Mouse (Mus musculus) forebrain, embryonic 10.5 days (tissue): ENCODE measurements around the gene Ncapd2. TPM values are rescaled to one million over a fixed set of nuclear protein-coding genes. Genes with fewer than 3 reads are reported as not detected.
A peak's percentile ranks its signal among the peaks of the same experiment; 100 is the strongest.

Experiments
- DNase-seq: peaks from one replicate; pipeline ENCODE4 v3.0.0-alpha.2; 2017; ENCODE audit warnings: low spot score; ENCODE audit errors: extremely low spot score
- H3K27ac ChIP-seq: fragments of 300-500 bp; sonication (generic); 2 replicates; pipeline ENCODE4 v1.5.1; 2016; ENCODE audit warnings: mild to moderate bottlenecking
- H3K27me3 ChIP-seq: fragments of 300-500 bp; sonication (generic); 2 replicates; pipeline ENCODE4 v1.6.1; 2016; ENCODE audit warnings: mild to moderate bottlenecking; ENCODE audit not compliant: poor library complexity, severe bottlenecking
- H3K36me3 ChIP-seq: fragments of 300-500 bp; sonication (generic); replicated peaks from 2 replicates; pipeline ENCODE4 v1.6.1; 2016; ENCODE audit warnings: mild to moderate bottlenecking, moderate library complexity
- H3K4me1 ChIP-seq: fragments of 300-500 bp; sonication (generic); 2 replicates; pipeline ENCODE4 v1.6.1; 2016
- H3K4me3 ChIP-seq: fragments of 300-500 bp; sonication (generic); 2 replicates; pipeline ENCODE4 v1.5.1; 2016; ENCODE audit warnings: mild to moderate bottlenecking, moderate library complexity
- H3K9me3 ChIP-seq: fragments of 300-500 bp; sonication (generic); 2 replicates; pipeline ENCODE4 v1.6.1; 2016; ENCODE audit warnings: mild to moderate bottlenecking, moderate library complexity
- WGBS: fragments of 180-500 bp; shearing (Covaris S2); methylation state at CpG from one replicate; pipeline ENCODE4 v1.1.7; 2016; 5-methylcytosine and 5-hydroxymethylcytosine counted together
- polyA plus RNA-seq: library from polyadenylated mRNA; unstranded; fragments of >200 nt; fragmentation: Nextera tagmentation; extraction: Ambion mirVana; gene quantifications from 2 replicates; pipeline ENCODE4 v1.2.1, GENCODE M21; 2016

The Ncapd2 gene
- polyA plus RNA-seq, 1 experiment from 2014 or later = 274 TPM

DNA sequence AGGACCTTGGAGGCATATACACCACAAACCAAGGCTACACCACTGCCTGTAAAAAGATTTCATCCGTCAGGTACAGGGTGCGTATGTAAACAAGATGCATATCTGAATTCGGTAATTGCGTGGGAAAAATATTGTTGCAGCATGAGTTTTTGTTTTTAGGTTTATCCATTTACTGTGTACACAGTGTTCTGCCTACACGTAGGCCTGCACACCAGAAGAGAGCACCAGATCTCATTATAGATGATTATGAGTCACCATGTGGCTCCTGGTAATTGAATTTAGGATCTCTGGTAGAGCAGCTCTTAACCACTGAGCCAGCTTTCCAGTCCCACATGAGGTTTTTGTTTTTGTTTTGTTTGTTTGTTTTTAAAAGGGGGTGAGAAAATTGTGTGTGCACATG, 5.7 kb upstream of the Ncapd2 start:
- Histone ChIP-seq H3K4me1 (peaks cover 17% of the 10 kb centered on the region), H3K9me3 (no peaks in the 10 kb centered on the region), H3K27me3 (no peaks in the 10 kb centered on the region), H3K36me3 (peaks cover 26% of the 10 kb centered on the region), H3K4me3 (no peak overlapping the region), H3K27ac (no peak overlapping the region)
- WGBS = 94% methylated on average over 5 of the region's 5 CpGs
- DNase-seq = no peak

DNA sequence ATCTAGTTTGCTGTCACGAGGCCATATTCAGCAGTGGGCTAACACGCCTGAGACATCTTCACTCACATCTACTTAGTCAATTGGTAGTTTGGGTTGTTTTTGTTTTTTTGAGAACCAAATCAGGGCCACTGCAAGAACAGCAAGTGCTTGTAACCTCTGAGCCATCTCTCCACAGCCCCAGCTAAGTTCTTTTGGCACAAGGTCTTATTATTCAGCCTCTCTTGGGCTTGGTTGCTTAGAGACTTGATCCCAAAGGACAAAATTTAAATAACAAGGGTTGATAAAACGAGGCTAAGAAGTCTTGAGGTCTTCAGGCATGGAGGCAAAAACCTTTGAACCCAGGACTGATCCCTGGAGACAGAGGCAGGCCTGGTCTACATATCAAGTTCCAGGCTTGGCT, 4.8 kb upstream of the Ncapd2 start:
- no peak overlapping the region for H3K4me3 ChIP-seq
- H3K36me3 ChIP-seq = peaks cover 26% of the 10 kb centered on the region
- H3K27ac ChIP-seq = no peak overlapping the region
- 53% methylated on average over 3 of the region's 3 CpGs for WGBS
- DNase-seq = no peak
- H3K4me1 ChIP-seq = peaks cover 17% of the 10 kb centered on the region
- H3K27me3 ChIP-seq = no peaks in the 10 kb centered on the region
- H3K9me3 ChIP-seq = no peaks in the 10 kb centered on the region

DNA sequence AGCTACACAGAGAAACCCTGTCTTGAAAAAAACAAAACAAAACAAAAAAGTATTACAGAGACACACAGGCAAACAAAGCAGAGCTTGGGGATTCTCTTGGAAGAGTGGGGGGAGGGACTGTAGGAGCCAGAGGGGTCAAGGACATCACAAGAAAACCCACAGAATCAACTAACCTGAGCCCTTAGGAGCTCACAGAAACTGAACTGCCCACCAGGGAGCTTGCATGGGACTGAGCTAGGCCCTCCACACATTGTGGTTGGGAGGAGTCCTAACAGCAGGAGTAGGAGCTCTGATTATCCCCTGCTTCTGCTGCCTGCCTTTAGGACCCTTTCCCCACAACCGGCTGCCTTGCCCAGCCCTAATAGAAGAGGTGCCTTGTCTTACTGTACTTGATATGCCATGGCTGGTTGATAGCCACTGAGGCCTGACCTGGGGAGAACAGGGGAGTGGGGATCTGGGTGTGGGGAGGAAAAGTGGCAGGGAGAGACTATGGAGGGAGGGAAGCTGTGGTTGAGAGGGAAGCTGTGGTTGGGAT, 4.1 kb upstream of the Ncapd2 start:
- no peak for DNase-seq
- 33% methylated on average over 1 of the region's 1 CpGs for whole genome bisulfite sequencing
- Histone ChIP-seq H3K4me3 (no peak overlapping the region), H3K27ac (no peak overlapping the region), H3K9me3 (no peaks in the 10 kb centered on the region), H3K4me1 (peaks cover 17% of the 10 kb centered on the region), H3K27me3 (no peaks in the 10 kb centered on the region), H3K36me3 (peaks cover 26% of the 10 kb centered on the region)

DNA sequence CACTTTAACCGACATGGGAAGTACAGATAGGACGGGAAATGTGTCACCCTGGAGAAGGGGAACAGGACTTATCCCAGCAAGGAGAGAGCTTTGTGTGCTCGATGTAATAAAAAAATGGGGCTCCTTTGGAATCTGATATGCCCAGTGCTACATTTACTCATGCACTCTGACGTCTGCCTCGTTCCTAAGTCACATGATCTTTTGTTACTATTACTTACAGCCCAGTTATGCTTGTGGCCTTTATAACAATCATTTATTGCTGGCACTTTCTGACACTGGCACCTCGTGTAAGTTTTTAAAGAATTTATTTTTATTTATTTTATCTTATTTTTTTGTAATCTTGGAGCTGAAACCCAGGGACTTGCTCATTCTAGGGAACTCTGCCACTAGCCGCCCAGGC, 1.9 kb upstream of the Ncapd2 start:
- Histone ChIP-seq H3K4me3 (peak overlapping the region; percentile 77; the same call in 1 of the 2 replicates), H3K4me1 (peaks cover 22% of the 10 kb centered on the region), H3K36me3 (peaks cover 42% of the 10 kb centered on the region), H3K27ac (no peak overlapping the region), H3K9me3 (no peaks in the 10 kb centered on the region), H3K27me3 (no peaks in the 10 kb centered on the region)
- no peak for DNase-seq
- WGBS = 83% methylated on average over 7 of the region's 7 CpGs

DNA sequence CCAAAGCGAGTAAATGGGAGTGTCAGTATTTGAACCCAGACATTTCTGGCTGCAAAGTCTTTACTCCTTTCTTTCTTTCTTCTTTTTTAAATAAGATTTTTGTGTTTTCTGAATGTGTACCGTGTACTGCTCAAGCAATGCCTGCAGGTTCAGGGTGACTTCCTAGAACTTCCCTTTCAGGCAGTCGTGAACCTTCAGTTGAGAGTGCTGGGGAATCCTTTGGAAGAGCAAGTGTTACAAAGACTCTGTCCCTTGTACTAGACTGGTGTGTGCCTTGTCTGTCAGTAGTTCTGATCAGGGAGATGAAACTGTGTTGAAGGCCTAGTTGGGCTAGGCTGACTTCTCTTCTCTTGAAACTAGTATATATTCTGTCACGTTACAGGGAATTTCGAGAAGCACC, 1.3 kb upstream of the Ncapd2 start:
- peaks cover 48% of the 10 kb centered on the region for H3K36me3 ChIP-seq
- H3K27ac ChIP-seq = peak overlapping the region; percentile 99
- H3K27me3 ChIP-seq = no peaks in the 10 kb centered on the region
- WGBS = 49% methylated on average over 5 of the region's 5 CpGs
- peaks cover 22% of the 10 kb centered on the region for H3K4me1 ChIP-seq
- no peak for DNase-seq
- no peaks in the 10 kb centered on the region for H3K9me3 ChIP-seq
- peak overlapping the region; percentile 77 for H3K4me3 ChIP-seq

DNA sequence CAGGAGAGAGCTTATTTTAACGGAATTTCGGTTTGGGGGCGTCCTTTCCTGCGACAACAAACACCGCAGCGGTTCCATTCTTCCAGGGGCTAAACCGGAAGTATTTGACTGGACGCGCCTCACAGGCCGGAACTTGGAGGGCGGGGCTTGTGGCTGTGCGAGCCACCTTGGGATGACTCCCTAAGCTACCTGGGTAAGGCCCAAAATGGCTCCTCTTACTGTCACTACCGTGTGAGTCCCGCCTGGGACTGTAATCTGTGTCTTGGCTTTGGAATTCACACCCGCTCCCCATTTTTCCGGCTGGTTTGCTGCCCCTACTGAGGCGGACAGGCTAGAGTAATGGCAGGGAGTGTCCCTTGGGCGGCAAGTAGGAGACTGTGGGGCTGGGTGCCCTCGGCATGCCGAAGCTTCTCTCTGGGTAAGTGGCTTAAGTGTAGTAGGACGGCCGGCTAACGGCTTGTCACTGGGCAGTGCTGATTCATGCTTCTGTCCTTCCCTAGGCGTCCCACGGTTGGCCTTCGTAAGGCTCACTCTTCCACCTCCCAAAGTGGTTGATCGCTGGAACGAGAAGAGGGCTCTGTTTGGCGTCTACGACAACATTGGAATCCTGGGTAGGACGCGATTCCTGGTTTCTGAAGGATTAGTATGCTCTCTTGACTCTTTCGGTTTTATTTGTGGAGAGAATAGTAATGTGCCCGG, 664 bp upstream of the Ncapd2 start:
- Histone ChIP-seq H3K27me3 (no peaks in the 10 kb centered on the region), H3K9me3 (no peaks in the 10 kb centered on the region), H3K4me1 (peaks cover 22% of the 10 kb centered on the region), H3K27ac (peak overlapping the region; percentile 99), H3K36me3 (peaks cover 55% of the 10 kb centered on the region), H3K4me3 (peak overlapping the region; percentile 77)
- DNase-seq = peak; percentile 92
- under 1% methylated on average over 34 of the region's 34 CpGs for WGBS

DNA sequence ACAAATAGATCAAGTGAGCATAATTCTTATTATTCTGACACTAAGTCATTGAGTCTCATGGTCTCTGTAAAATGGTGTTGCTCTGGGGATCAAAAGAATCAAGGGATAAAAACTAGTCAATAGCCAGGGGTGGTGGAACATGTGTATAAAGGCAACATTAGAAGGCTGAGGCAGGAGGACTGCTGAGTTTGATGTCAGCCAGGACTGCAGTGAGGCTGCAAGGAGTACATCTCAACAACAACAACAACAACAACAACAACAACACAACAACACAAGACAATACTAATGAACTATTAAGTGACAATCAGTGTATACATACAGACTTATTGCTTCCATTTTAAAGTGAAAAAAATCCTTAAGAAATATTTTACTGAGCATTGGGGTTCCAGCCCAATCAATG, 685 bp downstream of the Ncapd2 start:
- Histone ChIP-seq H3K4me3 (peak overlapping the region; percentile 77), H3K4me1 (peaks cover 21% of the 10 kb centered on the region), H3K36me3 (peaks cover 67% of the 10 kb centered on the region), H3K9me3 (no peaks in the 10 kb centered on the region), H3K27ac (peak overlapping the region; percentile 99), H3K27me3 (no peaks in the 10 kb centered on the region)
- DNase-seq = no peak

DNA sequence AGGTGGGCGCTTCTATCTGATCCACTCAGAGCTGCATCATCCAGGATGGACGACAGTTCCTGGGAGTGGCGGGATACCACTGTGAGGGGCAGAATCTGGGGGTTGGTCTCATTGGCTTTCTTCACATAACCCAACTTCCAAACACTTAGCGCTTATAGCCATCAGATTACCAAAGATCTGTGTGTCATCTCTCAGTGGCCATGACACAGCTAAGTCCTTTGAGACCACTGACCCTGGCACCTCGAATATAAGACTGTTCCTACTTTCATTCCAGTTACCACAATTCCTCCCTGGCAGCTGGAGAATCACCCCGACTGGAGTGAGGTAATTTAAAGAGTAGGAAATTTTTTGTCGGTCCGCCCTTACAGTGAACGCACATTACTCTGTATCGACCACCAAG, 5.3 kb downstream of the Ncapd2 start:
- Histone ChIP-seq H3K4me1 (peaks cover 6% of the 10 kb centered on the region; the same call in 1 of the 2 replicates), H3K27me3 (no peaks in the 10 kb centered on the region), H3K27ac (no peak overlapping the region), H3K9me3 (no peaks in the 10 kb centered on the region), H3K36me3 (peaks cover 88% of the 10 kb centered on the region), H3K4me3 (no peak overlapping the region)
- no peak for DNase-seq
- WGBS = 94% methylated on average over 10 of the region's 10 CpGs

DNA sequence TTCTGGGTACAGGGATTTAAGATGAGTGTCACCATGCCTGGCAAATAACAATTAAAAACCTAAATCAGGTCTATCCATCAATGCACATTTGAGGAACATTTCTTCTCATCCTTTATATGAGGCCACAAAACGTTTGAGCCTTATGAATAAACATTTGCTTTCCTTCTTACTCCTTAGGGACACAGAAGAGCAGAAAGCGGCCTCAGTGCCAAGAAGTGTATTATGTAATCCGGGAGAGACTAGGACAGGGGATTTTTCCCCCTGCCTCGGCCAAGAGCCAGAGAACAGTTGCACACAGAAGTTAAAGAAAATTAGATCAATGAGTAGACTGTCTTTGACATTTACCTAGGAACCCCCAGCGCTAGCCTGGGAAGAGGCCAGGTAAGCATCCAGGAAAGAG, 9.4 kb downstream of the Ncapd2 start:
- no peaks in the 10 kb centered on the region for H3K4me1 ChIP-seq
- DNase-seq = no peak
- H3K27me3 ChIP-seq = no peaks in the 10 kb centered on the region
- H3K4me3 ChIP-seq = no peak overlapping the region
- H3K9me3 ChIP-seq = no peaks in the 10 kb centered on the region
- no peak overlapping the region for H3K27ac ChIP-seq
- peaks cover 100% of the 10 kb centered on the region for H3K36me3 ChIP-seq
- 90% methylated on average over 5 of the region's 5 CpGs for WGBS

DNA sequence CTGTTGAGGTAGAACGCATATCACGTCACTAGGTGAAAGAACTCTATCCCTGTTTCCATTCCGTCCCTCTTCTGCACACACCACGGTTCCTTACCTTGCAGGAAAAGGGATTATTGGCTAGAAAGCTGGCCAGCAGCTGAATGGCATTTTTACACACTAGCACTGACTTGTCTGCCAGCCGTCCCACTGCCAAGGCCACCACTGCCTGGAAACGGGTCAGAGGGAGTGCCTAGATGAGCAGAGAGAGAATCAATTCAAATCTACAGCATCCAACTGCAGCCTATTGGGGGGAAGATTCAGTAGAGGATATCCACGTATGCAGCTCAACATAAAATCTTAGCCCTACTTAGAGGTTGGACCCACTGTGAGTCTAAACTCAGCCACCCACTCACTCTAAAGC, 11.9 kb downstream of the Ncapd2 start:
- H3K27me3 ChIP-seq = no peaks in the 10 kb centered on the region
- no peaks in the 10 kb centered on the region for H3K4me1 ChIP-seq
- WGBS = 93% methylated on average over 7 of the region's 7 CpGs
- H3K9me3 ChIP-seq = no peaks in the 10 kb centered on the region
- no peak overlapping the region for H3K27ac ChIP-seq
- DNase-seq = no peak
- H3K4me3 ChIP-seq = no peak overlapping the region
- H3K36me3 ChIP-seq = peaks cover 100% of the 10 kb centered on the region

DNA sequence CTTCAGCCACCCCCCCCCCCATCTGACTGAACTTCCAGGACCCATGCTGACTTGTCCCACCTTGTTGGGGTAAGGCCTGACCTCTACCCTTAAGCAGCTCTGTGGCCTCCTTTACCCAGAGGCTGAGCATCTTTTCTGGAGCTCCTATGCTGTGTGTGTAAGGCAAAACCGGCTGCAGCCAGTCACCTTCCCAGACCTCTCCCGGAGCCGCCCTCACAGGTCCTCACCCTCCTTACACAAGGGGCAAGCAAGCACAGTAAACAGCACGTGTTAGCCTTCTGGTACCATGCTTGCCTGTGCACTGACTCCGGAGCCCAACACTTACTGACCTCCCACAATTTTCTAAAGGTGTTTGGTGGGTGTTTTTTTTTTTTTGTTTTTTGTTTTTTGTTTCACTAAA, 16.0 kb downstream of the Ncapd2 start:
- no peak overlapping the region for H3K4me3 ChIP-seq
- 90% methylated on average over 5 of the region's 5 CpGs for WGBS
- peaks cover 100% of the 10 kb centered on the region for H3K36me3 ChIP-seq
- no peak overlapping the region for H3K27ac ChIP-seq
- no peaks in the 10 kb centered on the region for H3K27me3 ChIP-seq
- DNase-seq = no peak
- H3K9me3 ChIP-seq = no peaks in the 10 kb centered on the region
- no peaks in the 10 kb centered on the region for H3K4me1 ChIP-seq

DNA sequence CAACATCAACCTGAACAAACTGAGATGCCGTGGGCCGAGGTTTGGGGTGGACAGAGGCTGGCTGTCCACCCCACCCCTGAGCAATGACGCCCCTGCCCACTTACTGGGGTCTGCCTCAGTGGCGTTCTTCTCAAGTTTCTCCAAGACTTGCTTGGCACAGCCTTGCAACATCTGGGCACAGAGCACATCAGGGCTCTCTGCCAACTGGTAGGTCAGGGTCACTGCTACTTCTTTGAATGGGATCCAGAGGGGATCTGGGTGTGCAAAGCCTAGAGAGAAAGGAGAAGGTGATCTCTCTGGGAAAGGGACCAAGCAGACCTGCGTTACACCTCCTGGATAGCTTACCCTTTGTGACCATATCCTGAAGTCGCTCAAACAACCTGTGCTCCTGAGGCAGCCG, 18.2 kb downstream of the Ncapd2 start:
- Histone ChIP-seq H3K27me3 (no peaks in the 10 kb centered on the region), H3K9me3 (no peaks in the 10 kb centered on the region), H3K27ac (no peak overlapping the region), H3K4me3 (no peak overlapping the region), H3K4me1 (0 out of 2 replicates have a peak, but pooled peaks cover under 1% of the 10 kb centered on the region), H3K36me3 (peaks cover 100% of the 10 kb centered on the region)
- 97% methylated on average over 7 of the region's 7 CpGs for WGBS
- DNase-seq = no peak

DNA sequence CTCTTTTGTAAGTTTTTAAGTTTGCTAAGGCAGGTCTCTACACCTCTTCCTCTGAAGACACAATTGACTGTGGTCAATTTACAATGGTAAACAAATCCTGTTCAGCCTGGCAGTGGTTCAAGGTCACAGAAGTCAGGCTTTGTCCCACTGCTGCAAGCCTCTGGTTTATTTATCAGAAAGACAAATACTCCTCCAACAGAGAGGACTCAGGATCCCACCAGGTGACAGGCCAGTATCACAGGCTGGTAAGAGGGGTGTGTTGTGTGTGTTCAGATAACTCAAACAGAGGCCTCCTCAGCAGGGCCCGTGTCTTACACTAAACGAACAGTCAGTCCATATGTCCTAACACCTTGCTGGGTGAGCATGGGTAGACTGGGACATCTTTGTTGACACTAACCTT, 19.0 kb downstream of the Ncapd2 start:
- 92% methylated on average over 2 of the region's 2 CpGs for WGBS
- peaks cover 8% of the 10 kb centered on the region for H3K4me1 ChIP-seq
- no peaks in the 10 kb centered on the region for H3K27me3 ChIP-seq
- H3K9me3 ChIP-seq = no peaks in the 10 kb centered on the region
- H3K27ac ChIP-seq = no peak overlapping the region
- no peak overlapping the region for H3K4me3 ChIP-seq
- no peak for DNase-seq
- H3K36me3 ChIP-seq = peaks cover 100% of the 10 kb centered on the region
